Mouse (Mus musculus) CH12F3 (cell line): ENCODE data around the gene Ccdc144b.

Experiments used
- in situ Hi-C: fragments of 300-500 bp; cut with MboI; formaldehyde crosslinking; loops from 2 replicates; pipeline ENCODE4 v1.14.3; 2020; ENCODE audit warnings: low sequenced_read_pairs

The Ccdc144b gene

DNA sequence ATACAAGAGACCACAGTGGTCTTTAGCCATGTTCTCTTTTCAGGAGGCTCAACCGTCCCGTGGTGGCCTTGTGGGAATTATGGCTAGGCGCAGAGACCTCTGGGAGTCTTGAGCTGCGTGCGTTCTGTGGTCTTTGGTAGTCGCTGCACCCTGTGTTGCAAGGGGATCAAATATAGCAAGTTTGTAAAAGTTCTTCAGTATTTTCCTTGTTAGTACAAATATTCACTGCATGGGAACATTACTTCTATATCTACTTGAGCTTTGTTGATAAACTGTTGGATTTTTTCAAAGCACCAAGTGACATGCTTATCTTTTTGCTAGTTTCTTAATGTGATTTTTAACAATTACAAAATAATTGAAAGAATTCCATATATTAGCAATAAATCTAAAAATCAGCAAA, at the start of gene Ccdc144b:
Gene Ccdc144b, minus strand, starts transcription at position 101 of the 400 bp plus-strand sequence.
- in situ Hi-C loops, result no loop called here

DNA sequence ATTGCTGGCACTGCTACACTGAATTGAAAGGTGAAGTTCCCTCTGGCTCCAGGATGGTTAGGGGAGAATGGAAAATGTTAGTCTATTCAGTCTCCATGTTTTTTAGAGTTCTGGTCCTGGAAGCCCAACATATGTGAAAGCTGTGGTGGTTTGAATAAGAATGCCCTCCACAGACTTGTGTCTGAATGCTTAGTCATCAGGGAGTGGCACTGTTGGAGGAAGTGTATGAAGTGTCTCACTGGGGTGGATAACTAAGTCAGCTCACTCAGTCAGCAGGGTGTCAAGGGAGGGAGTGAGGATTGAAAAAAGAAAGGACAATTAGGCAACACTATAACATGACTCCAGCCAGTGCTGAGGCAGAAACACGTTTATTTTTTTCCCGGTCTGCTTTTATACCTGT, 42.0 kb upstream of the Ccdc144b start:
- in situ Hi-C loops, result no loop called here

DNA sequence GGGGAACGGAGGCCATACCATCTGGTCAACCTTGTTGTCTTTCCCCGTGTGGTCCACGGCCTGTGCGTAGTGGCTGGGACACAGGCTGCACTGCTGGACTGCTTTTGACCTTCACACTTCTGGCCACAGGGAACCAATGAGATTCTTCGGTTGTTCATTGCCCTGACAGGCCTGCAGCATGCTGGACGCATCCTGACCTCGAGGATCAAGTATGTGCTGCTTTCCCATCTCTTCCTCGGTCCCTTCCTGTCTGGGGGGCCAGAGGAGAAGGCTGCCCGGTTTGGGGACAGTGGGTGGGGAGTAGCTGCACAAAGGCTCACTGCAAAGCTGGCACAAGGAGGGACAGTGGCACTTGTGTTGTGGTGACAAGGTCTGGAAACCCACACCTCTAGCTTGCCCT, 34.2 kb upstream of the Ccdc144b start:
- in situ Hi-C loops, result no loop called here

DNA sequence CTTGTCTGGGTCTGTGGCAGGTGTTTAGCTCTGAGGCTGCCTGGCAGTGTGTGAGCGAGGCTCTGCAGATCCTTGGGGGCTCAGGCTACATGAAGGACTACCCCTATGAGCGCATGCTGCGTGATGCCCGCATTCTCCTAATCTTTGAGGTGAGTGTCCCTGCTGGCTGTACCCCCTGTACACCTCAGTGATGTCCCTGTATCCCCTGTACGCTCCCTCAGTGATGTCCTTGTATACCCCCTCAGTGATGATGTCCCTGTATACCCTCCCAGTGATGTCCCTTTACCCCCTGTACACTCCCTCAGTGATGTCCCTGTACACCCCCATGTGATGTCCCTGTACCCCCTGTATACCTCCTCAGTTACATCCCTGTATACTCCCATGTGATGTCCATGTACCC, 32.0 kb upstream of the Ccdc144b start:
- in situ Hi-C loops, result no loop called here

DNA sequence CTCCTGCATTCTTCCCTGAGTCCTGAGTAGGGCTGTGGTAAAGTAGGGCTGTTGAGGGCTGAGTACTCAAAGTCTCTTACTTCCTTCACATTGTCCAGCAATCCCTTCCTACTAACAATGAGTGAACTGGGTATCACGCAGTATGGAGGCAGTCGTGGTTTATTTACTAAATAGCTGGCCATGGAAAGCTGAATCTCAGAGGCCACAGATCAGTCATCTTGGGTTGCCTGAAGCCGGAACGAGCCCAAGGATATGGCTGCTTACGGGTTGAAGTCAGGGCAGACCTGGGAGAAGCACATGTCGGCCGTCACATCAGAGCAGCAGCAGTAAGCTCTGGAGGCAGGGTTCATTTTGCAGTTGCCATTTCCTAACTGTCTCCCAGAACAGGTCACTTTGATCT, 30.0 kb upstream of the Ccdc144b start:
- in situ Hi-C loops, result no loop called here

DNA sequence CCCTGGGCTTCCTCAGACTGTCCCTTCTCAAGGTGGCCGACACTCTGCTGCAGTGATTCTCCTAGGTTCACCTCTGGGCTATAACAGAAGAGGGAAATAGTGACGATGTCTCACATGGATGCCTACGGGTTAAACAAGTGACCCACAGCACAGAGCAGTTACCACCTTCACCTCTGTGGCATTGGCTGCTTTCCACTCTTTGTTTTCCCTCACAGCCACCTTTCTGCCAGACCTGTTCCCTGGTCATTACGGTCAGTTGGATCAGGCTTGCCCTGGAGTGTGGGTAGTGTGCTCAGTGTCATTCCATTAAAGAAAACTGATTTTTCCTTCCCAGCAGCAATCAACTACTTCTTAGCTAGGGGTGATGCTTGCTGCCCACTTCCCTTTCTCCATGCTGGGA, 29.5 kb upstream of the Ccdc144b start:
- in situ Hi-C loops, result no loop called here

DNA sequence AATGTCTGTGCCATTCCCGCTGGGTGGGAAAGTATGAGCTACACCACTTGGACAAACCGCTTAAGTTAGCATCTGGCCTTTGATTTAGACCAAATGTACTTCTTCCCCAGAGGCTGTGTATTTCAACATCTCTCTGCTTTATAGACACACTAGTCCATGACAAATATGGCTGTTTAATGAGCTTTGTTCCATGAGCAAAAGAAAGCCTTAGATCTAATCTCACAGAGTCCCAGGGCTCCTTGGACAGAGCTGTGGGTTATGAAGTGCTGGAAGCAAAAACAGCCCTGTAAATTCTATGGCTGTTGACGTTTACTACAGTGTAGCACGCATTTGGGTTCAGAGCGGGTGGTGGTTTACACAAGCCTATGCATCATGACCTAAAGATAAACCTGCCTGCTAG, 27.4 kb upstream of the Ccdc144b start:
- in situ Hi-C loops, result no loop called here

DNA sequence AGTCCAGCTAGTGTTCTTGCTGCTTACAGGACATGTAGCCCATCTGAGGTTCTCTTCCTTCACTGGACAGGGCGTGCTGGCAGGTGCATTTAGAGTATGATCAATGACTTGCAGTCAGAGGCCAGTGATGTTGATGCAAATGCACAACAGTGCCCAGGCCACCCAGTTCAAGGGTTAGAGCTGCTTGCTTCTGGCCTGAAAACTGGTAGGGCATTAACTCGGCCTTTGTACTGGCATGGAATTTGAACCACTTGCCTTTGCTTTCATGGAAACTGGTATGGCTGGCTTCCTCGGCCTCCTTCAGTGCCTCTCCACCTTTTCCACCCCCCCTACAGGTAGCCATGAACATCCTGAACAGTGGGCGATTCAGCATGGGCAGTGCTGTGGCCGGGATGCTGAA, 26.5 kb upstream of the Ccdc144b start:
- in situ Hi-C loops, result no loop called here

DNA sequence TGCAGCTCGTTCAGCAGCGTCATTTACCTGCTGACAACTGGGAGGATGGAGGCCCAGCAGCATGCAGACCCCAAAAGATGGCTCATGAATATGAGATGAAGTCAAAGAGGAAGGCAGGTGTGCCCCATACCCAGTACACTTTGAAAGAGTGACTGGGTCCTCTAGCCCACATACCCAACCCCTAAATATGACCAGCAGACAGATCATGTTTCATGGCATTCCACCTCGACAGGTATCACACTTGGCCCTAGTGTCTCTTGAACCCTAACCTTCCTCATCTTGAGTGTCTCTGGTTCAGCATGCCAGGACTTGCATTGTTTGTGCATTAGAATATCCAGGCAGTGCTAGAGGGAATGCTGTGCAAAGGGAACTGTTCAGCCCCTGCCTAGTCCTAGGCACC, 24.0 kb upstream of the Ccdc144b start:
- in situ Hi-C loops, result no loop called here

DNA sequence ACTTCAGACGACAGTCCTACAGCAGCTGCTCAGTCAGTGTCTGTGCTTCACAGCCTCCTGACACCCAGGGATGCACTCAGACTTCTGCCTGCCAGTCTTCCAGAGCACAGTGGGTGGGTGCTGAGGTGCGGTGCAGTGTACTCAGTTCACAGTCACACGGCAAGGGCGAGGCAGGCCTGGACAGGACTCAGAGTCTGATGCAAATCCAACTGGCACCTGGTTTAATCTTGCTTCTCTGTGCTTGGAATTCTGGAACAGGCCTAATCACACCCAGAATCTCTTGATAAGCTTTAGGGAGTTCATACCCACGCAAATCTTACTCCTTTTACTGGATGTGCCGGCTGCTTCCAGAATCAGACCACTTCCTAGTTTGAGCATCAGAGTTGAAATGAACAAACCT, 22.1 kb upstream of the Ccdc144b start:
- in situ Hi-C loops, result no loop called here

DNA sequence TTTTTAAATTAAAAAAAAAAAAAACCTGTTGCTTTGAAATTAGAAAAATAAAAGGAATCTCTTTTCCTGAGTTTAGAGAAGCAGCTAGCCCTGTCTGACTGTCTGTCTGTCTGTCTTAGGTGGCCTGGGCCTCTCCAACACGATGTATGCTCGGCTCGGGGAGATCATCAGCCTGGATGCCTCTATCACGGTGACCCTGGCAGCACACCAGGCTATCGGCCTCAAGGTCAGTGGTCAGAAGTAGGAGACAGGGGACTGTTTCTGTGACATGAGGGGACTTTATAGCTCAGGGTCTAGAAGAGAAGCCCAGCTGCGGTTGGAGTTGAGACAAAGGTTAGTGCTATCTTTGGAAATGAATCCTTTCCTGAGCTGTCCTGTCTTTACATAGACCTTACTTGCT, 20.9 kb upstream of the Ccdc144b start:
- in situ Hi-C loops, result no loop called here

DNA sequence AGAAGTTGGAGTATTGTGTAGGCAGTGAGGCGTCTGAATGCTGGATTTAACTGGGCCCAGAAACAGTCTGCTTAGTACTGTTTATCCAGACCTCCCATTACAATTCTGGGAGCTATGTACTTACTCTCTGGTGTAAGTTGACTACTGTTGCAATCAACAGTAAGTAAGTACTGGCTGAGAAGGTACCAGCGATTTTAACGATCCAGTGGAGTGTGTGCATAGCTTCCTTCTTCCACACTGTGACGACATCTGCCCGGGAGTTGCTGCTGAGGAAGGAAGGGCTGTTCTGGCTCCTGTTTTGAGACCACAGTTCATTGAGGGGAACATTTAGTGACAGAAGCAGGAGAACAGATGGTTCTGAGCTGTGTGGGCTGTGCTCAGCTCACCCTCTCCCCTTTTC, 17.7 kb upstream of the Ccdc144b start:
- in situ Hi-C loops, result no loop called here

DNA sequence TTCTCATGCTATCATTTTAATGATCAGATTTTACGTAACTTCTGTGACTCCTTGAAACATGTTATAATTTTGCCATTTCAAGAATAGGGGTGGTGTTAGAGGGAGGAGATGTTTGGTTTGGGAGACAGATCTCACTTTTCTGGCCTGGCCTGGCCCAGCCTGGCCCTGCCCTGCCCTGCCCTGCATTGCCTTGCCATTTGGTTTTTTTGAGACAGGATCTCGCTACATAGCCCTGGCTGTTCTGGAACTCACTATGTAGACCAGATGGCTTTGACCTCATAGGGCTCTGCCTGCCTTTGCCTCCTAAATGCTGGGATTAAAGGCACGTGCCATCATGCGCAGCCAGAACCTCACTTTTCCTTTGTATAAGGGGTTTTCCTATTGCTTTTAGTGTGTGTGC, 17.1 kb upstream of the Ccdc144b start:
- in situ Hi-C loops, result no loop called here

DNA sequence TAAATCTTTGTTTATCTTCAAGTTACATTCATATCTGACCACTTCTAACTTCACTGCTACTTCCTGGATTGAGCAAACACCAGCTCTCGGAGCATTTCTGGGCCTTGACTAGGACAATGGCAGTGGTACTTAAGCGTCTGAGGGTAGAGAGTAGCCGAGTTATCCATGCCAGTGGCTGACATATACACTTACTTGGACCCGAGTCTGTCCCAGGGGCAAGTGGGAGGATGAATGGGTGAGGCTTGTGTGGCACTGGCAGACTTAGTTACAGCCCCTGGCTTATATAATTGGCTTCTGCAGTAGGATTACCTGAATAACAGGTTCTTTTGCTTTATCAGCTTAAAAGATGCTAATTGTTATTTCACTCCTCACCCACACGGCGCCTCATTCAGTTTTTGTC, 14.4 kb upstream of the Ccdc144b start:
- in situ Hi-C loops, result no loop called here

DNA sequence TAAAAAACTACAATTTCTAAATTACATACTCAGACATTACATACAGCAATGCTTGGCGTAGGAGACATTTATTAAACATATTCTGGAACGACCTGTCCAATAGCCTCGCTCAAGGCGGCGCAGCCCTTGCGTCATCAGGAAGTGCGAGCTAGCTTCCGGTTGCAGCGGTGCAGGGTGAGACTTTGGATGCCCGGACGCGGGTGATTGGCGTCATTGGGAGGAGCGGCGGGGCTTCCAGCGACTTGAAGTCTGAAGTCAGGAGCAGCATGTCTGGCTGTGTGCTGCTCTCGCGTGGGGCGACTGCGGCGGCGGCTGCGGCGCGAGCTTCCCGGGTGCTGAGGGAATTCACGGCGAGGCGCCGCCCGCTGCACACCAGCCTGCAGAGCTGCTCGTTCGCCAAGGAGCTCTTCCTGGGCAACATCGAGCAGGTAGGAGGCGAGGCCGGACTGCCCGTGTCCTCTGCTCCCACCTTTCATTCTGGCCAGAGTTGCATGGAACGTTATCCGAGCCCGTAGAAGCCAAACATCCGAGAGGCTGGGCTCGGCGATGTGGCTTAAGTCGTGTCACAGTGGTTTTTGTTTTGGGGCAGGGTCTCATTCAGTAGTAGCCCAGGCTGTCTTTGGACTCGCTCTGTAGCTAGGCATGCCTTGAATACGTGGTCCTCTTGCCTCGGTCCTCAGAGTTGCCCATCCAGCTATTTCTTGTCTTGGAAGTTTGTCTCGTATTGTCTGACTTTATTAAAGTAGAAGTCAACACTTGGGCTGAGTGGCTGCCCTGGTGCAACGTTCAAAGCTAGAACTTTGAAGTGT, 12.7 kb upstream of the Ccdc144b start, which contains the start of gene Acad9:
Gene Acad9, plus strand, starts transcription at position 137 of the 809 bp plus-strand sequence.
- in situ Hi-C loops, result no loop called here

DNA sequence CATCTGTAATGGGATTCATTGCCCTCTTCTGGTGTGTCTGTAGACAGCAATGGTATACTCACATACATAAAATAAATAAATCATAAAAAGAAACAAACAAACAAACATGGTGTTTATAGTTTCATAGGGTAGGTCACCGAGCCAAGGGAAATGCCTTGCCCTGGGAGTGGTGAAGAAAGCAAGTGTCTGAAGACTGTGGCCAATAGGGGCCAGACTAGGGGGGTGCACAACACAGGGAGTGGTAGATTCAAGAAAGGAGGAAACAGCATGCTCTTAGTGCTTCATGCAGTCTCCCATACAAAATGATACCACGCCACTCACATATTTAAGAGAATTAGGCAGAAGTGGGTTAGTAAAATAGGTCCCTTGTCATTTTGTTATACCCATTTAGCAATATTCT, 11.8 kb upstream of the Ccdc144b start:
- in situ Hi-C loops, result no loop called here

DNA sequence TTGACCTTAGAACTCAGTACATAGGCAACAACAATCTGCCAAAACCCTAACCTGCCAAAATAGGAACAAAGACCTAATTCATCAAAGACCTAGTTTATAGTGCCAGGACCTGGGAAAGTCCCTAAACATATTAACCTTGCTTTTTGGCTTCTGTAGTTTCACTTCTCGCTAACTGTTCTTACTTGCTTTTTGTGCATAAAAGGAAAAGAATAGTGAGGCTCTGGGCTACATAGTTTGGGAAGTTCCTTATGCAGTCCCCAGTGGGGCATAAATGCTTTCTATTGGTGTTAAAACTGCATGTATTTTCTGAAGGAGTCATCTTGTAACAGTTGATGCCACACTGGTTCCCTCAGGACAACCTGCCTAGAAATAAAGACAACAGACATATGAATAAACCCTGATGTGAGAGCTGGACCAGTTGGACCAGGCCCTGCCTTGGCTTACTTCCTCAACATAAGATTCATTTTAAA, 11.3 kb upstream of the Ccdc144b start:
- in situ Hi-C loops, result no loop called here

DNA sequence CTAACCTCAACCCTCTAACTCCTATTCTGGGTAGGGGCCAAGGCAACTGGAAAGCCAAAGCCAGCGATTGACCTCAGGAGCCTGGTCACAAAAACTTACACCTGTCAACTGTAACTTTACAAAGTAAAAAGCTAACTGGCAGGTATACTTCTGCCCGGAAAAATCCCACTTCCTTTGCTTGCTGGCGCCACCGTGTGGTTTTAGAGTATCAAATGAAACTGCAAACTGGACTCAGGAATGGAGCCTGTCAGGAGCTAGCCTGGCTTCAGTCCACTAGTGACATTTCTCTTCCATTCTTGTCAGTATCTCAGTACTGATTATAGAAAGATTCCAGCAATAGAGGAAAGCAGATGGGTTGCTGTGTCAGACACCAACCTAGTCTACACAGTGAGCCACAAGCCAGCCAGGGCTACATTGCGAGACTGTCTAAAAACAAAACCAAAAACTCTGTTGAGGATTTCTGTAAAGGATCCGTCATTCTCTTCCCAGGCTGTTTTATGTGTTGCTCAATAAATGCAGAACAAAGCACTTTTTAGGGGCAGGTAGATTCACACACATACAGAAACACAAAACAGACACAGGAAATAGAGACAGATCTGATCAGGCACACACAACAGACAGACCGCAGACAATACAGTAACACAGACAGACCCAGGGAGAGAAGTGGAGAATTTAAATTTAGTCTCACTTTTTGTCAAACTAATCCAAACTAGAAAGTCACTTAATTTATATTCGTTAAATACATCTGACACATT, 6.9 kb upstream of the Ccdc144b start:
- in situ Hi-C loops, result no loop called here

DNA sequence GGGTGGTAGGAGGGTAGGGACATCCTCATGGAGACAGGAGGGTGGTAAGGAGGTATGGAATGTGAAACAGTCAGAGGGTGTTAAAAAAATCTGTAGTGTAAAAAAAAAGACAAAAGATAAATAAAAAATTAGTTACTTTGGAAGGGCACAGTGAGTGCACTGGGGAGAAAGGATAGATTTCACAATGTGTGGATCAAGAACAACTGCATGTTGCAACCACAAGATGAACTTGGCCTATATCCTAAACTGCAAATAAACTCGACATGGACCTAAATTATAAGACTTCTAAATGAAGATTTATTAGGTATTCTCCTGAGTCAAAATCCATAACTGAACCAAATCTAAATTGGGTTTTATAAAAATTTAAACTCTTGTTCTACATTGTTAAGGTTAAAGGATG, 4.2 kb downstream of the Ccdc144b start:
- in situ Hi-C loops, result no loop called here

DNA sequence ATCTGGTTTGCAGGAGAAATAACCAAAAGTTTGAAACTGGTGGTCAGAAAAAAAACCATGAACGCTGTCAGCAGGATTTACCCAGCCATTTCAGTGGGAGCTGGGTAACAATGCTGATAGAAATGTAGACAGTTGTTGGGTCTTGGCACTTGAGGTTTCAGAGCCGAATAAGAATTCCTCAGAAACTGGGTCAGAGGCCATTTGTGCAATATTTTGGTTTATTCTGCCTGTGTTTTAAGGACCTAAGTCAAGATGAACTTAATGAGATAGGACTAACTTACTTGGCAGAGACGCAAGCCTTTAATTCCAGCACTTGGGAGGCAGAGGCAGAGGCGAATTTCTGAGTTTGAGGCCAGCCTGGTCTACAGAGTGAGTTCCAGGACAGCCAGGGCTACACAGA, 8.3 kb downstream of the Ccdc144b start:
- in situ Hi-C loops, result no loop called here

DNA sequence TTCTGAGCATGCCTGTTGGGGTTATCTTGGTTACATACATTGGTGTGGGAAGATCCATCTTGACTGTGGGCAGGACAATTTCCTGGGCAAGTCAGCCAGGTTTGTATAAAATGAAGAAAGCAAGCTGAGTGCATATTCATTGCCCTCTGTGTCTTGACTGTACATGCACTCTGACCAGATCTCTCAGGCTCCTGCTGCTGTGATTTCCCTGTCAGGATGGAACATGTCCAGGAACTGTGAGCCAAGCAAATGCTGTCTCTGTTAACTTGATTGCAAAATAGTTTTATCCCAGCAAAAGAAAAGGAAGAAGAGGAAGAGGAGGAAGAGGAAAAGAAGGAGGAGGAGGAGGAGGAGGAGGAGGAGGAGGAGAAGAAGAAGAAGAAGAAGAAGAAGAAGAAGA, 8.8 kb downstream of the Ccdc144b start:
- in situ Hi-C loops, result no loop called here
